Mouse (Mus musculus) heart, postnatal 14 days (tissue): Measurements from ENCODE around the gene Ppp1r18. TPM values are rescaled to one million over a fixed set of nuclear protein-coding genes. Genes with fewer than 3 reads are reported as not detected.
"Not testable (repeated sequence)": the region's sequence is repeated elsewhere in the genome, so short reads cannot be mapped to it uniquely, and the experiment has no call there.

Experiments
- DNase-seq, 2 experiments: peaks; one replicate each; pipeline ENCODE4 v3.0.0; 2021 to 2022
- intact Hi-C: fragments of 180-260 bp; cut with DNase I; formaldehyde crosslinking; loops from one replicate; pipeline ENCODE4 v1.15.1; 2025
- total RNA-seq, 2 experiments: library from RNA; stranded (reverse); gene quantifications; 2 replicates each; pipeline ENCODE4 v1.2.3; 2021

Gene Ppp1r18
- total RNA-seq, 2 experiments from 2014 or later: 21.1 to 25.0 TPM

GRCm38 (mm10) chr17:35835424-35836140 is 29.8 kb upstream of the Ppp1r18 start:
- DNase-seq: no peak
- intact Hi-C loops: loop anchor here (1.0 to 10.0 kb wide), 2 partner anchors 40 to 139 kb away; partner anchors contain the start of gene Gnl1

- intact Hi-C loops: loop anchor here (10.0 kb wide), 1 partner anchor 138 kb away; the partner anchor contains the start of gene Gnl1
- DNase-seq: peak; percentile 83 to 92
These were observed 29.0 kb upstream of the Ppp1r18 start for GRCm38 (mm10) chr17:35836178-35836965.

GRCm38 (mm10) chr17:35836991-35837422 is 28.4 kb upstream of the Ppp1r18 start:
- DNase-seq: peak; percentile 90 to 91

GRCm38 (mm10) chr17:35837487-35837886 is 27.9 kb upstream of the Ppp1r18 start:
- peak; percentile 50 to 61 for DNase-seq
- intact Hi-C loops: loop anchor here (10.0 kb wide), 1 partner anchor 137 kb away; the partner anchor contains the start of gene Gnl1

More at GRCm38 (mm10) chr17:35836991-35837422, 28.4 kb upstream of the Ppp1r18 start:
- intact Hi-C loops: loop anchor here (10.0 kb wide), 1 partner anchor 138 kb away; the partner anchor contains the start of gene Gnl1

- DNase-seq: peak; percentile 96
- intact Hi-C loops: loop anchor here (10.0 kb wide), 1 partner anchor 137 kb away; the partner anchor contains the start of gene Gnl1
These were observed 27.3 kb upstream of the Ppp1r18 start, which contains the start of gene Tubb5 for GRCm38 (mm10) chr17:35838122-35838544. Gene Tubb5, minus strand, starts transcription at chr17:35838306.

GRCm38 (mm10) chr17:35838570-35838969 is 26.8 kb upstream of the Ppp1r18 start:
- DNase-seq: no peak
- intact Hi-C loops: loop anchor here (10.0 kb wide), 1 partner anchor 136 kb away; the partner anchor contains the start of gene Gnl1

GRCm38 (mm10) chr17:35839002-35839401 is 26.4 kb upstream of the Ppp1r18 start:
- DNase-seq: not testable (repeated sequence)
- intact Hi-C loops: loop anchor here (10.0 kb wide), 1 partner anchor 136 kb away; the partner anchor contains the start of gene Gnl1

- no peak for DNase-seq
- intact Hi-C loops: no loop called here
These were observed 24.8 kb upstream of the Ppp1r18 start for GRCm38 (mm10) chr17:35840561-35840960.

GRCm38 (mm10) chr17:35841076-35841950 is 24.1 kb upstream of the Ppp1r18 start, which contains the start of gene Mdc1:
Gene Mdc1, plus strand, starts transcription at chr17:35841515.
- peak; percentile 98 to 99 for DNase-seq
- intact Hi-C loops: no loop called here

GRCm38 (mm10) chr17:35842006-35842405 is 23.4 kb upstream of the Ppp1r18 start:
- DNase-seq: no peak
- intact Hi-C loops: loop anchor here (2.0 kb wide), 1 partner anchor 19 kb away; the partner anchor contains the start of gene Nrm

GRCm38 (mm10) chr17:35843514-35843913 is 21.9 kb upstream of the Ppp1r18 start:
- DNase-seq: no peak
- intact Hi-C loops: loop anchor here (2.0 kb wide), 1 partner anchor 17 kb away; the partner anchor contains the start of gene Nrm

- no peak for DNase-seq
These were observed 17.3 kb upstream of the Ppp1r18 start for GRCm38 (mm10) chr17:35848112-35848511.

GRCm38 (mm10) chr17:35850974-35851373 is 14.4 kb upstream of the Ppp1r18 start:
- intact Hi-C loops: no loop called here
- DNase-seq: no peak

More at GRCm38 (mm10) chr17:35848112-35848511, 17.3 kb upstream of the Ppp1r18 start:
- intact Hi-C loops: no loop called here

GRCm38 (mm10) chr17:35859371-35859770 is 6.0 kb upstream of the Ppp1r18 start:
- DNase-seq: no peak
- intact Hi-C loops: no loop called here

- intact Hi-C loops: loop anchor here (2.0 kb wide), 1 partner anchor 17 kb away; no protein-coding TSS in a partner anchor
- DNase-seq: no peak
These were observed 5.6 kb upstream of the Ppp1r18 start for GRCm38 (mm10) chr17:35859835-35860234.

- DNase-seq: no peak
- intact Hi-C loops: loop anchor here (2.0 kb wide), 1 partner anchor 18 kb away; no protein-coding TSS in a partner anchor
These were observed 4.6 kb upstream of the Ppp1r18 start for GRCm38 (mm10) chr17:35860831-35861197.

- intact Hi-C loops: loop anchor here (2.0 kb wide), 1 partner anchor 19 kb away; no protein-coding TSS in a partner anchor
- DNase-seq: peak; percentile 92 to 94
These were observed 4.1 kb upstream of the Ppp1r18 start, which contains the start of gene Nrm for GRCm38 (mm10) chr17:35861198-35861857. Gene Nrm, plus strand, starts transcription at chr17:35861318.

GRCm38 (mm10) chr17:35864832-35865353 is 500 bp upstream of the Ppp1r18 start:
- intact Hi-C loops: no loop called here
- no peak for DNase-seq
